Mouse (Mus musculus): Measurements from ENCODE around the gene Gtf2a2. TPM values are rescaled to one million over a fixed set of nuclear protein-coding genes. Genes with fewer than 3 reads are reported as not detected.

The Gtf2a2 gene
- polyA plus RNA-seq (2017; shearing (Covaris generic)), result 100 to 1,000 TPM; 142 to 148 TPM

DNA sequence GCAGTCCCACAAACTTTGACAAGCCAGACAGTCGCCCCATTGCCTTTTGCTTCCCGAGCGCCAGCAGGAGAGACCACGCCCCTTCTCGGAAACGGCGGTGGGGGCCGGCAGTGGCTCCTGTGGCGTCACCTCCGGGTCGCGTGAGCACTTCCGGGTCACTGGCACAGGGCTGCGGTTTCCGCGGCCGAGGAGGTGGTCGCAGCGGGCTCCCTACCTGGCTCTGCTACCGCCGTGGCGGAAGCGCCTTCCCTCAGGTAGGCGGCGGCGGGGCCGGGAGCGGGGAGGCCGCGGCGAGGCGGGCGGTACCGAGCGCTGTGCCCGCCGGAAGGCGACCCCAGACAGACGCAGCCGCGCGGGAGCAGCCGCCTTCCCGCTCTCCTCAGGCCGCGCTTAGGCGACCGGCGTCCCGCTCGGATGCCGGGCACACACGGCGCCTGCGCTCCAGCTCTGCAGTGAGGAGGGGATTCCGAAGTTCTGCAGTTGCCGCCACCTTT is at the start of gene Gtf2a2:
Gene Gtf2a2 (plus strand): TSS at position 143 of the 494 bp plus-strand sequence.

DNA sequence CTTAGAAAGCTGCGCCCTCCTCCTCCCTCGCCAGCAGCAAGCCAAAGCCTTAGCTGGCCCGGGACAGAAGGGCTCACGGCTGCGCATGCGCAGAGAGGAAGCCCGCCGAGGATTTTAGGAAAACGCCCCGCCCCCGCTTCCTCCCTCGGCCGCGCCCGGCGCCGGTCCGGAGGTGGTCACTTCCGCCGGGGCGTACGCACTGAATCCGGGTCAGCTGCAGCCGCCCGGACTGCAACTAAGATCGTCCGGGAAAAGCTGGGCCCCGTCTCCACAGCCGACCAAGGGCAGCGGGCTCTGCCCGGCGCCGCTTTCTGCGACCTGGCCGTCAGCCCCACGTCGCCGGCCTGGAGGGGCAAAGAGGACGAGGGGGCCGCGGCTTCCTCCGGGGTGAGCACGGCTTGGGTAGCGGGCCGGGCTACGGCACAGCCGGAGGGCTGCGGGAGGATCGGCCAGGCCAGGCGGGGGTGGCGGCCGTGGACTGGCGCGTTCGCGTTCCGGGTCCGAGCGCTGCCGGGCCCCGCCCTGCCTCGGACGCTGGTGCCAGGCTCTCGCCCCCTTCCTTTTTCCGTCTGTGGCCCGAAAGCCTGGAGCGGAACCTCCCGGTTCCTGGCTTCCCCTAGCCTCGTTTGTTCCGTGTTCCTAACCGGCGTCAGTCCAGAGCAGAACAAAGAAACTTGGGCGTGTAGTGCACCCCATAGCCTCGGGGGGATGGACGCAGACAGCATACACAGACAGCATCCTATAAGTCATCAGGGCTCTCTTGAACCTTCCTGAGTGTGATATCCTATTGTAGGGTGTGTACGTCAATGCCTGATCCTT is 22.8 kb upstream of the Gtf2a2 start, which contains the start of gene Bnip2:
Gene Bnip2 (plus strand): TSS at position 164 of the 819 bp plus-strand sequence.

DNA sequence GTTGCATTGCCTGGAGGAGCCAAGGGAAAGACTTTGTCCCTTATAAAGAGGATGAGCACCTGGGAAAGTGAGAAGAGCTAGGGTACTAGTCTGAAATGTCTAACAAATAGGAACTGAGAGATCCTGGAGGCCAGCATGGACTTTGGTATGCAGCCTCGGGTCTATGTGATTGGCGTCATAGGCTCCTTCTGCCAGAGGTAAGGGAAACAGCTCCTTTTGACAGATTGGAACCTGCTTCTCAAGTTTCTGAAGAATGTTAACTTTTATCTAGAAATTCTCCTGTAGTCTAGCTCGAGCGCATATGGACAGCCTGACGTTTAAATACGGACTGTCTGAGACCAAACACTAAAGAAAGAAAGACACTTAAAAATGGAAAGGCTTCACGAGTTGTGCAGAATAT is 25.6 kb downstream of the Gtf2a2 start, which contains the start of gene Gcnt3:
Gene Gcnt3 (minus strand): TSS at position 101 of the 400 bp plus-strand sequence.

Other genes starting within 250 kb of the Gtf2a2 start
- 100 to 1,000 TPM in 1 of 2 experiments, 10 to 100 TPM in 1; 99.7 to 118 TPM for gene Bnip2, start 23.1 kb upstream of the Gtf2a2 start, polyA plus RNA-seq (2017; shearing (Covaris generic))
- gene Gcnt3, start 25.5 kb downstream of the Gtf2a2 start, polyA plus RNA-seq (2017; shearing (Covaris generic)), result under 1 TPM in 1 of 2 experiments, not detected in 1; 0.11 TPM
- under 1 TPM; 0.15 to 0.43 TPM for gene Fam81a, start 130.0 kb downstream of the Gtf2a2 start, polyA plus RNA-seq (2017; shearing (Covaris generic))
- gene Myo1e, start 194.8 kb downstream of the Gtf2a2 start, polyA plus RNA-seq (2017; shearing (Covaris generic)), result 10 to 100 TPM; 28.2 to 68.9 TPM